Mouse (Mus musculus): ENCODE data around the gene Pfn2. TPM values are rescaled to one million over a fixed set of nuclear protein-coding genes. Genes with fewer than 3 reads are reported as not detected.
"Not testable (repeated sequence)": the region's sequence is repeated elsewhere in the genome, so short reads cannot be mapped to it uniquely, and the experiment has no call there.

The Pfn2 gene
- total RNA-seq (2021): 100 to 1,000 TPM; 537 to 550 TPM
- long read RNA-seq, experiment 1, transcript Pfn2-201 (3 exons, 2,342 nt): major isoform, 657 of 733 reads
- long read RNA-seq, experiment 1, transcript Pfn2-202 (3 exons, 1,879 nt): minor isoform, 20 of 733 reads
- long read RNA-seq, experiment 1, partial matches to known transcripts: 6 of 733 reads
- long read RNA-seq, experiment 1, other reads (novel, unspliced or antisense): 46 of 733 reads
- long read RNA-seq, experiment 2, transcript Pfn2-201 (3 exons, 2,342 nt): major isoform, 481 of 528 reads
- long read RNA-seq, experiment 2, transcript Pfn2-202 (3 exons, 1,879 nt): minor isoform, 8 of 528 reads
- long read RNA-seq, experiment 2, transcript Pfn2-203 (2 exons, 905 nt): minor isoform, 8 of 528 reads
- long read RNA-seq, experiment 2, partial matches to known transcripts: 6 of 528 reads
- long read RNA-seq, experiment 2, other reads (novel, unspliced or antisense): 25 of 528 reads

GRCm38 (mm10) chr3:57847760-57848185 is at the start of gene Pfn2:
Pfn2 (minus strand) TSS chr3:57848079.
- intact Hi-C loops (cut with DNase I): loop anchor here (2.0 to 10.0 kb wide), 4 partner anchors 65 to 647 kb away; no protein-coding TSS in a partner anchor
- DNase-seq (ENCODE audit: low spot score in 2 of 2): peak; percentile 77 to 85

- DNase-seq (ENCODE audit: low spot score in 2 of 2): peak; percentile 26 to 61
- intact Hi-C loops (cut with DNase I): no loop called here
Observed at GRCm38 (mm10) chr3:57882945-57883344, 35.1 kb upstream of the Pfn2 start.

- DNase-seq (ENCODE audit: low spot score in 2 of 2): peak; percentile 46 to 64
- intact Hi-C loops (cut with DNase I): loop anchor here (2.0 to 10.0 kb wide), 4 partner anchors 65 to 648 kb away; no protein-coding TSS in a partner anchor
Observed at GRCm38 (mm10) chr3:57846912-57847759, 743 bp downstream of the Pfn2 start.

GRCm38 (mm10) chr3:57846662-57846911 is 1.3 kb downstream of the Pfn2 start:
- DNase-seq (ENCODE audit: low spot score in 2 of 2): no peak
- intact Hi-C loops (cut with DNase I): loop anchor here (2.0 to 10.0 kb wide), 4 partner anchors 66 to 648 kb away; no protein-coding TSS in a partner anchor

- intact Hi-C loops (cut with DNase I): loop anchor here (2.0 to 10.0 kb wide), 4 partner anchors 66 to 649 kb away; no protein-coding TSS in a partner anchor
- peak; percentile 49 to 60 for DNase-seq (ENCODE audit: low spot score in 2 of 2)
Observed at GRCm38 (mm10) chr3:57845786-57846661, 1.9 kb downstream of the Pfn2 start.

- intact Hi-C loops (cut with DNase I): loop anchor here (10.0 kb wide), 1 partner anchor 651 kb away; no protein-coding TSS in a partner anchor
Observed at GRCm38 (mm10) chr3:57843775-57844174, 4.1 kb downstream of the Pfn2 start.

GRCm38 (mm10) chr3:57836911-57837310 is 11.0 kb downstream of the Pfn2 start:
- no peak for DNase-seq (ENCODE audit: low spot score in 2 of 2)
- intact Hi-C loops (cut with DNase I): no loop called here

More at GRCm38 (mm10) chr3:57843775-57844174, 4.1 kb downstream of the Pfn2 start:
- DNase-seq (ENCODE audit: low spot score in 2 of 2): no peak

GRCm38 (mm10) chr3:57833585-57833984 is 14.3 kb downstream of the Pfn2 start:
- DNase-seq (ENCODE audit: low spot score in 2 of 2): no peak
- intact Hi-C loops (cut with DNase I): no loop called here

GRCm38 (mm10) chr3:57825866-57826265 is 22.0 kb downstream of the Pfn2 start:
- intact Hi-C loops (cut with DNase I): no loop called here
- peak in 1 of 2 experiments; percentile 20 for DNase-seq (ENCODE audit: low spot score in 2 of 2)

GRCm38 (mm10) chr3:57815447-57815846 is 32.4 kb downstream of the Pfn2 start:
- peak in 1 of 2 experiments; percentile 54 for DNase-seq (ENCODE audit: low spot score in 2 of 2)
- intact Hi-C loops (cut with DNase I): loop anchor here (5.0 kb wide), 1 partner anchor 148 kb away; no protein-coding TSS in a partner anchor

GRCm38 (mm10) chr3:57795071-57795470 is 52.8 kb downstream of the Pfn2 start:
- DNase-seq (ENCODE audit: low spot score in 2 of 2); intact Hi-C loops (cut with DNase I): not testable (repeated sequence)

Other genes with a start within 250 kb of the Pfn2 start
- 10 to 100 TPM; 16.5 to 21.4 TPM for gene Commd2, start 196.4 kb downstream of the Pfn2 start, total RNA-seq (2021)
- gene Ankub1, start 155.3 kb downstream of the Pfn2 start, total RNA-seq (2021): under 1 TPM; 0.26 to 0.51 TPM
- 10 to 100 TPM; 59.1 to 71.5 TPM for gene Rnf13, start 112.0 kb downstream of the Pfn2 start, total RNA-seq (2021)

All from left cerebral cortex, postnatal 14 days (tissue).